Mouse (Mus musculus): ENCODE results near the gene Gm4846. TPM values are rescaled to one million over a fixed set of nuclear protein-coding genes. Genes with fewer than 3 reads are reported as not detected.
"Not testable (repeated sequence)": the region's sequence is repeated elsewhere in the genome, so short reads cannot be mapped to it uniquely, and the experiment has no call there.

The Gm4846 gene
- polyA plus RNA-seq (2016; fragmentation: Nextera tagmentation; extraction: Ambion mirVana) = not detected in 2 replicates

GRCm38 (mm10) chr1:166497488-166497887 is at the start of gene Gm4846:
Gene Gm4846 (minus strand): TSS chr1:166497588.
- not testable (repeated sequence) for ATAC-seq (ENCODE audit: insufficient number of reproducible peaks, insufficient read depth, low FRiP score, low TSS enrichment, low read depth); H3K4me3 ChIP-seq (replicated peaks); H3K4me1 ChIP-seq (replicated peaks); H3K9me3 ChIP-seq; H3K4me2 ChIP-seq; H3K36me3 ChIP-seq; H3K9ac ChIP-seq (replicated peaks); H3K27me3 ChIP-seq; H3K27ac ChIP-seq
- 54% methylated on average over 1 of the region's 1 CpGs for WGBS

- H3K27ac ChIP-seq; H3K27me3 ChIP-seq; ATAC-seq (ENCODE audit: insufficient number of reproducible peaks, insufficient read depth, low FRiP score, low TSS enrichment, low read depth); H3K9ac ChIP-seq (replicated peaks); H3K9me3 ChIP-seq; H3K4me1 ChIP-seq (replicated peaks); H3K4me2 ChIP-seq; H3K36me3 ChIP-seq; H3K4me3 ChIP-seq (replicated peaks): not testable (repeated sequence)
- 79% methylated on average over 2 of the region's 2 CpGs for WGBS
These were observed 34.1 kb upstream of the Gm4846 start for GRCm38 (mm10) chr1:166531521-166531920.

GRCm38 (mm10) chr1:166524709-166525108 is 27.3 kb upstream of the Gm4846 start:
- not testable (repeated sequence) for H3K4me1 ChIP-seq (replicated peaks)

GRCm38 (mm10) chr1:166519626-166520025 is 22.2 kb upstream of the Gm4846 start:
- ATAC-seq (ENCODE audit: insufficient number of reproducible peaks, insufficient read depth, low FRiP score, low TSS enrichment, low read depth); H3K9ac ChIP-seq (replicated peaks); H3K4me3 ChIP-seq (replicated peaks); H3K27me3 ChIP-seq; H3K36me3 ChIP-seq; H3K4me1 ChIP-seq (replicated peaks); H3K27ac ChIP-seq; H3K9me3 ChIP-seq; H3K4me2 ChIP-seq: not testable (repeated sequence)
- WGBS = 91% methylated on average over 6 of the region's 6 CpGs

More at GRCm38 (mm10) chr1:166524709-166525108, 27.3 kb upstream of the Gm4846 start:
- H3K27me3 ChIP-seq; H3K36me3 ChIP-seq; H3K4me2 ChIP-seq; H3K9me3 ChIP-seq; H3K4me3 ChIP-seq (replicated peaks); H3K27ac ChIP-seq; ATAC-seq (ENCODE audit: insufficient number of reproducible peaks, insufficient read depth, low FRiP score, low TSS enrichment, low read depth); H3K9ac ChIP-seq (replicated peaks): not testable (repeated sequence)
- 88% methylated on average over 2 of the region's 2 CpGs for WGBS

GRCm38 (mm10) chr1:166516556-166516955 is 19.2 kb upstream of the Gm4846 start:
- Histone ChIP-seq H3K9me3 (no peaks in the 10 kb centered on the region), H3K36me3 (no peaks in the 10 kb centered on the region), H3K27ac (no peak overlapping the region), H3K27me3 (no peaks in the 10 kb centered on the region), H3K4me2 (no peak overlapping the region), H3K4me1 (replicated peaks) (no peaks in the 10 kb centered on the region), H3K4me3 (replicated peaks) (no peak overlapping the region), H3K9ac (replicated peaks) (no peak overlapping the region)
- WGBS = 80% methylated on average over 1 of the region's 1 CpGs
- no peak for ATAC-seq (ENCODE audit: insufficient number of reproducible peaks, insufficient read depth, low FRiP score, low TSS enrichment, low read depth)

- not testable (repeated sequence) for H3K9ac ChIP-seq (replicated peaks); H3K4me2 ChIP-seq; H3K4me1 ChIP-seq (replicated peaks); ATAC-seq (ENCODE audit: insufficient number of reproducible peaks, insufficient read depth, low FRiP score, low TSS enrichment, low read depth); H3K9me3 ChIP-seq; H3K27me3 ChIP-seq; H3K27ac ChIP-seq; H3K36me3 ChIP-seq; H3K4me3 ChIP-seq (replicated peaks)
- WGBS = 88% methylated on average over 2 of the region's 2 CpGs
These were observed 6.8 kb upstream of the Gm4846 start for GRCm38 (mm10) chr1:166504206-166504605.

GRCm38 (mm10) chr1:166479503-166479902 is 17.9 kb downstream of the Gm4846 start:
- H3K27ac ChIP-seq = no peak overlapping the region
- H3K36me3 ChIP-seq = no peaks in the 10 kb centered on the region
- no peak for ATAC-seq (ENCODE audit: insufficient number of reproducible peaks, insufficient read depth, low FRiP score, low TSS enrichment, low read depth)
- H3K4me2 ChIP-seq = no peak overlapping the region
- 84% methylated on average over 2 of the region's 2 CpGs for WGBS
- no peak overlapping the region for H3K9ac ChIP-seq (replicated peaks)
- H3K4me1 ChIP-seq (replicated peaks) = no peaks in the 10 kb centered on the region
- no peaks in the 10 kb centered on the region for H3K9me3 ChIP-seq
- no peak overlapping the region for H3K4me3 ChIP-seq (replicated peaks)
- H3K27me3 ChIP-seq = no peaks in the 10 kb centered on the region

GRCm38 (mm10) chr1:166467172-166467571 is 30.2 kb downstream of the Gm4846 start:
- no peak overlapping the region for H3K27ac ChIP-seq
- no peaks in the 10 kb centered on the region for H3K27me3 ChIP-seq
- H3K4me1 ChIP-seq (replicated peaks) = no peaks in the 10 kb centered on the region
- no peaks in the 10 kb centered on the region for H3K36me3 ChIP-seq
- H3K9me3 ChIP-seq = no peaks in the 10 kb centered on the region
- H3K4me2 ChIP-seq = no peak overlapping the region
- 92% methylated on average over 3 of the region's 3 CpGs for WGBS
- no peak overlapping the region for H3K4me3 ChIP-seq (replicated peaks)
- no peak overlapping the region for H3K9ac ChIP-seq (replicated peaks)
- ATAC-seq (ENCODE audit: insufficient number of reproducible peaks, insufficient read depth, low FRiP score, low TSS enrichment, low read depth) = no peak

GRCm38 (mm10) chr1:166462544-166462943 is 34.8 kb downstream of the Gm4846 start:
- no peak overlapping the region for H3K4me2 ChIP-seq
- no peak overlapping the region for H3K27ac ChIP-seq
- no peaks in the 10 kb centered on the region for H3K4me1 ChIP-seq (replicated peaks)
- WGBS = 90% methylated on average over 4 of the region's 4 CpGs
- H3K9me3 ChIP-seq = no peaks in the 10 kb centered on the region
- H3K27me3 ChIP-seq = no peaks in the 10 kb centered on the region
- H3K36me3 ChIP-seq = no peaks in the 10 kb centered on the region
- no peak overlapping the region for H3K4me3 ChIP-seq (replicated peaks)
- no peak overlapping the region for H3K9ac ChIP-seq (replicated peaks)
- ATAC-seq (ENCODE audit: insufficient number of reproducible peaks, insufficient read depth, low FRiP score, low TSS enrichment, low read depth) = no peak

- no peak overlapping the region for H3K4me2 ChIP-seq
These were observed 55.4 kb downstream of the Gm4846 start for GRCm38 (mm10) chr1:166441992-166442391.

GRCm38 (mm10) chr1:166439426-166439825 is 58.0 kb downstream of the Gm4846 start:
- Histone ChIP-seq H3K27ac (no peak overlapping the region), H3K4me1 (replicated peaks) (no peaks in the 10 kb centered on the region), H3K9me3 (no peaks in the 10 kb centered on the region), H3K36me3 (no peaks in the 10 kb centered on the region), H3K4me2 (no peak overlapping the region), H3K4me3 (replicated peaks) (no peak overlapping the region), H3K27me3 (no peaks in the 10 kb centered on the region), H3K9ac (replicated peaks) (no peak overlapping the region)
- 68% methylated on average over 6 of the region's 6 CpGs for WGBS
- no peak for ATAC-seq (ENCODE audit: insufficient number of reproducible peaks, insufficient read depth, low FRiP score, low TSS enrichment, low read depth)

More at GRCm38 (mm10) chr1:166441992-166442391, 55.4 kb downstream of the Gm4846 start:
- WGBS = 91% methylated on average over 3 of the region's 3 CpGs
- H3K27ac ChIP-seq = no peak overlapping the region
- H3K9ac ChIP-seq (replicated peaks) = no peak overlapping the region
- H3K36me3 ChIP-seq = no peaks in the 10 kb centered on the region
- H3K4me1 ChIP-seq (replicated peaks) = no peaks in the 10 kb centered on the region
- ATAC-seq (ENCODE audit: insufficient number of reproducible peaks, insufficient read depth, low FRiP score, low TSS enrichment, low read depth) = no peak
- H3K27me3 ChIP-seq = no peaks in the 10 kb centered on the region
- no peaks in the 10 kb centered on the region for H3K9me3 ChIP-seq
- no peak overlapping the region for H3K4me3 ChIP-seq (replicated peaks)

Measured in limb, embryonic 12.5 days (tissue).